Mouse (Mus musculus) forebrain, embryonic 16.5 days (tissue): Measurements from ENCODE around the gene Dhx30. TPM values are rescaled to one million over a fixed set of nuclear protein-coding genes. Genes with fewer than 3 reads are reported as not detected.
"Not testable (repeated sequence)": the region's sequence is repeated elsewhere in the genome, so short reads cannot be mapped to it uniquely, and the experiment has no call there.

Source experiments
- ATAC-seq: fragments of 200-750 bp; cut with Nextera tagmentation; 2 replicates; pipeline ENCODE4 v1.8.0; 2017; ENCODE audit warnings: mild to moderate bottlenecking, moderate library complexity
- H3K27ac ChIP-seq: fragments of 300-500 bp; sonication (generic); 2 replicates; pipeline ENCODE4 v1.5.1; 2014; ENCODE audit warnings: low read length, control low read depth
- H3K27me3 ChIP-seq: fragments of 300-500 bp; sonication (generic); replicated peaks from 2 replicates; pipeline ENCODE4 v1.6.1; 2014; ENCODE audit warnings: low read length; ENCODE audit not compliant: control insufficient read depth, insufficient read depth
- H3K36me3 ChIP-seq: fragments of 300-500 bp; sonication (generic); 2 replicates; pipeline ENCODE4 v1.6.1; 2014; ENCODE audit not compliant: control insufficient read depth, insufficient read depth
- H3K4me1 ChIP-seq: fragments of 300-500 bp; sonication (generic); replicated peaks from 2 replicates; pipeline ENCODE4 v1.6.1; 2014; ENCODE audit warnings: low read length; ENCODE audit not compliant: control insufficient read depth, insufficient read depth
- H3K4me2 ChIP-seq: fragments of 300-500 bp; sonication (generic); 2 replicates; pipeline ENCODE4 v1.6.1; 2014; ENCODE audit warnings: mild to moderate bottlenecking, low read length, control low read depth
- H3K4me3 ChIP-seq: fragments of 300-500 bp; sonication (generic); replicated peaks from 2 replicates; pipeline ENCODE4 v1.5.1; 2014; ENCODE audit warnings: mild to moderate bottlenecking, low read length, control low read depth
- H3K9ac ChIP-seq: fragments of 300-500 bp; sonication (generic); replicated peaks from 2 replicates; pipeline ENCODE4 v1.6.1; 2014; ENCODE audit warnings: low read depth, low read length, control low read depth
- H3K9me3 ChIP-seq: fragments of 300-500 bp; sonication (generic); 2 replicates; pipeline ENCODE4 v1.6.1; 2016; ENCODE audit warnings: low read length; ENCODE audit not compliant: control insufficient read depth
- WGBS: fragments of 180-500 bp; shearing (Covaris S2); extraction: QIAGEN DNeasy Blood & Tissue Kit; methylation state at CpG from one replicate; pipeline ENCODE4 v1.1.7; 2014; 5-methylcytosine and 5-hydroxymethylcytosine counted together
- polyA plus RNA-seq: library from polyadenylated mRNA; unstranded; fragments of >200 nt; fragmentation: Nextera tagmentation; extraction: Ambion mirVana; gene quantifications from 2 replicates; pipeline ENCODE4 v1.2.1, GENCODE M21; 2015

The Dhx30 gene
- polyA plus RNA-seq = 221 and 253 TPM in 2 replicates

DNA sequence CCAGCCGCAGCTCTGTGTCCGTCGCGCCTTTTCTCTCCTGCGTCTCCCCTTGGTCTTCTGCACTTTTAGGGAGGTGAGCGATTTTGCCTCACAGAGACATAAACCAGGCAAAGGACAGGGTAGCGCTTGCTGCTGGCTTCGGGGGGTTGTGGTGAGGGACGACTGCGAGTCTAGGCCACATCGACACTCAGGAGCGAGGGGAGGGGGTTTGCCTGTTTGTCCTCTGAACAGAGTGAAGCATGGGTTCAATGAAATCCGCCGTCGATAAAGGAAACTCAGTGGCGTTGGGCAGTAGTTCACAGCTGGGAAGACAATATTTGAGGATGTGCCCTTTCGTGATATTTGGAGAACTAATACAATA, at the start of gene Dhx30:
Gene Dhx30 (minus strand): TSS at position 52 of the 361 bp plus-strand sequence.
- 1% methylated on average over 17 of the region's 17 CpGs for WGBS
- peak; percentile 31 for ATAC-seq

GRCm38 (mm10) chr9:110163071-110163470, 45.4 kb upstream of the Dhx30 start:
- no peak overlapping the region for H3K9ac ChIP-seq
- H3K4me3 ChIP-seq = no peak overlapping the region
- 84% methylated on average over 2 of the region's 2 CpGs for WGBS
- H3K36me3 ChIP-seq = peaks cover 22% of the 10 kb centered on the region
- no peaks in the 10 kb centered on the region for H3K9me3 ChIP-seq
- H3K27ac ChIP-seq = no peak overlapping the region
- no peak overlapping the region for H3K4me2 ChIP-seq
- H3K27me3 ChIP-seq = no peaks in the 10 kb centered on the region
- no peak for ATAC-seq
- no peaks in the 10 kb centered on the region for H3K4me1 ChIP-seq

More for the DNA sequence above, at the start of gene Dhx30:
- peaks cover 4% of the 10 kb centered on the region for H3K36me3 ChIP-seq
- H3K4me2 ChIP-seq = peak within 1 kb of the TSS; percentile 88
- H3K4me1 ChIP-seq = peaks cover 18% of the 10 kb centered on the region
- H3K9me3 ChIP-seq = no peaks in the 10 kb centered on the region
- no peaks in the 10 kb centered on the region for H3K27me3 ChIP-seq
- H3K27ac ChIP-seq = peak within 1 kb of the TSS; percentile 94
- peak within 1 kb of the TSS; percentile 96 for H3K4me3 ChIP-seq
- H3K9ac ChIP-seq = peak within 1 kb of the TSS; percentile 97

- no peak for ATAC-seq
- H3K27ac ChIP-seq = no peak overlapping the region
- WGBS = 96% methylated on average over 5 of the region's 5 CpGs
- H3K4me2 ChIP-seq = no peak overlapping the region
- no peaks in the 10 kb centered on the region for H3K27me3 ChIP-seq
- H3K9me3 ChIP-seq = no peaks in the 10 kb centered on the region
- no peak overlapping the region for H3K4me3 ChIP-seq
- H3K36me3 ChIP-seq = peaks cover 21% of the 10 kb centered on the region
- H3K4me1 ChIP-seq = no peaks in the 10 kb centered on the region
- no peak overlapping the region for H3K9ac ChIP-seq
Observed at GRCm38 (mm10) chr9:110162441-110162840, 44.8 kb upstream of the Dhx30 start.

GRCm38 (mm10) chr9:110160486-110160885, 42.9 kb upstream of the Dhx30 start:
- not testable (repeated sequence) for ATAC-seq

GRCm38 (mm10) chr9:110159036-110159435, 41.4 kb upstream of the Dhx30 start:
- no peaks in the 10 kb centered on the region for H3K9me3 ChIP-seq
- peaks cover 14% of the 10 kb centered on the region for H3K36me3 ChIP-seq
- WGBS = 82% methylated on average over 1 of the region's 1 CpGs
- no peak overlapping the region for H3K27ac ChIP-seq
- no peak for ATAC-seq
- H3K9ac ChIP-seq = no peak overlapping the region
- H3K4me1 ChIP-seq = no peaks in the 10 kb centered on the region
- H3K27me3 ChIP-seq = no peaks in the 10 kb centered on the region
- no peak overlapping the region for H3K4me3 ChIP-seq
- no peak overlapping the region for H3K4me2 ChIP-seq

More at GRCm38 (mm10) chr9:110160486-110160885, 42.9 kb upstream of the Dhx30 start:
- peaks cover 23% of the 10 kb centered on the region for H3K36me3 ChIP-seq
- H3K4me1 ChIP-seq, H3K4me2 ChIP-seq, H3K9ac ChIP-seq, H3K27ac ChIP-seq, H3K9me3 ChIP-seq, H3K27me3 ChIP-seq, H3K4me3 ChIP-seq: not testable (repeated sequence)
- 100% methylated on average over 2 of the region's 2 CpGs for WGBS

DNA sequence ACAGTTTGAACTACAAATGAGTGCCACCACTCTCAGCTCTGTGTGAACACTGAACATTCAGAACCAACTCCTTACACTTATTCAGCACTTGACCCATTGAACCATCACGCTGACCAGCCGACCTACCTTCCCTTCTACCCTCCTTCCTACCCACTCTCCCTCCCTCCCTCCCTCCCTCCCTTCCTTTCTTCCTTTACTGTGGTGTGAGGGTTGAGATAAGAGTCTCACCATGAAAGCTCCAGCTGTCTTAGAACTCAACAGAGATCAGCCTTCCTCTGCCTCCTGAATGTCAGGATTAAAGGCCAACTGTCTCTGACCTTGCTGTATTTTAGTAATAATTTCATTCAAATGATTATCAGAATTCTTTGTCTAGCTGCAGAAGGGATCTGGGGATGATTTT, 31.0 kb upstream of the Dhx30 start:
- 88% methylated on average over 2 of the region's 2 CpGs for WGBS
- Histone ChIP-seq H3K9ac (no peak overlapping the region), H3K9me3 (no peaks in the 10 kb centered on the region), H3K4me1 (no peaks in the 10 kb centered on the region), H3K4me2 (no peak overlapping the region), H3K36me3 (peaks cover 29% of the 10 kb centered on the region), H3K27me3 (no peaks in the 10 kb centered on the region), H3K4me3 (no peak overlapping the region), H3K27ac (no peak overlapping the region)
- no peak for ATAC-seq

- ATAC-seq = no peak
- WGBS = 100% methylated on average over 1 of the region's 1 CpGs
- no peak overlapping the region for H3K4me2 ChIP-seq
- H3K4me3 ChIP-seq = no peak overlapping the region
- no peaks in the 10 kb centered on the region for H3K9me3 ChIP-seq
- no peak overlapping the region for H3K27ac ChIP-seq
- peaks cover 26% of the 10 kb centered on the region for H3K36me3 ChIP-seq
- no peaks in the 10 kb centered on the region for H3K4me1 ChIP-seq
- H3K27me3 ChIP-seq = no peaks in the 10 kb centered on the region
- H3K9ac ChIP-seq = no peak overlapping the region
Observed at GRCm38 (mm10) chr9:110142097-110142496, 24.5 kb upstream of the Dhx30 start.

GRCm38 (mm10) chr9:110139119-110139518, 21.5 kb upstream of the Dhx30 start:
- peaks cover 21% of the 10 kb centered on the region for H3K36me3 ChIP-seq

DNA sequence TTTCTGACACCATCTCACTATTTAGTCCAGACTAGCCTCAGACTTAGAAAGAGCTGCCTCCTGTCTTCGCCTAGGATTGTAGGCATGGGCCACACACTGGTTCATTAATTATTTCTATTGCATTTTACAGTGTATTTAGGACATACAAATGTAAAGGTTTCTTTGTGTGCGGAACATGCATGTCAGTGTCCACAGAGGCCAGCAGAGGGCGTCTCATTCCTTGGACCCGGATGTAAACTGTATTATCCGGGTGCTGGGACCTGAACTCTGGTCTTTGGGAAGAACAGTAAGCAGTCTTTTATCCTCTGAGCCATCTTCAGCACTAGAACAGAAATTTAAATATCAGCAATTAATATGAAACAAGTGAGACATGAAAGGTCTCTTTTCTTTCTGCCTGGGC, 16.5 kb upstream of the Dhx30 start:
- H3K27me3 ChIP-seq = no peaks in the 10 kb centered on the region
- WGBS = 83% methylated on average over 5 of the region's 5 CpGs
- peaks cover 29% of the 10 kb centered on the region for H3K4me1 ChIP-seq
- H3K36me3 ChIP-seq = peaks cover 2% of the 10 kb centered on the region; the same call in 1 of the 2 replicates
- no peak overlapping the region for H3K27ac ChIP-seq
- ATAC-seq = no peak
- H3K4me3 ChIP-seq = peak overlapping the region; percentile 13
- H3K4me2 ChIP-seq = peak overlapping the region; percentile 52
- no peak overlapping the region for H3K9ac ChIP-seq
- no peaks in the 10 kb centered on the region for H3K9me3 ChIP-seq

More at GRCm38 (mm10) chr9:110139119-110139518, 21.5 kb upstream of the Dhx30 start:
- Histone ChIP-seq H3K9me3 (no peaks in the 10 kb centered on the region), H3K27me3 (no peaks in the 10 kb centered on the region), H3K9ac (no peak overlapping the region), H3K27ac (no peak overlapping the region), H3K4me1 (peaks cover 10% of the 10 kb centered on the region), H3K4me3 (no peak overlapping the region), H3K4me2 (no peak overlapping the region)
- 92% methylated on average over 4 of the region's 4 CpGs for WGBS
- no peak for ATAC-seq

GRCm38 (mm10) chr9:110132921-110133320, 15.3 kb upstream of the Dhx30 start:
- H3K4me2 ChIP-seq = peak overlapping the region; percentile 52
- H3K4me3 ChIP-seq = peak overlapping the region; percentile 98
- no peak for ATAC-seq
- no peaks in the 10 kb centered on the region for H3K27me3 ChIP-seq
- no peaks in the 10 kb centered on the region for H3K9me3 ChIP-seq
- peaks cover 29% of the 10 kb centered on the region for H3K4me1 ChIP-seq
- 63% methylated on average over 6 of the region's 6 CpGs for WGBS
- no peak overlapping the region for H3K9ac ChIP-seq
- H3K36me3 ChIP-seq = peaks cover under 1% of the 10 kb centered on the region; the same call in 1 of the 2 replicates
- no peak overlapping the region for H3K27ac ChIP-seq
